Mouse (Mus musculus): ENCODE data around the gene Bgn. TPM values are rescaled to one million over a fixed set of nuclear protein-coding genes. Genes with fewer than 3 reads are reported as not detected.

The Bgn gene
- polyA plus RNA-seq, 1 experiment, result 14.2 TPM

- Histone ChIP-seq H3K4me3 (replicated peaks; ENCODE audit: insufficient read depth, low read depth, low read length) (no peak overlapping the region), H3K27ac (ENCODE audit: insufficient read depth, low read length) (no peak overlapping the region), H3K27me3 (ENCODE audit: control insufficient read depth, insufficient read depth, low read length) (no peaks in the 10 kb centered on the region), H3K4me1 (ENCODE audit: control insufficient read depth, insufficient read depth, low read length) (no peaks in the 10 kb centered on the region)
- no peak for DNase-seq
- TF ChIP-seq POLR2A (IDR thresholded peaks at IDR 0.05; ENCODE audit: borderline replicate concordance, insufficient read depth, low read length) (no peak), CTCF (IDR thresholded peaks at IDR 0.05; ENCODE audit: borderline replicate concordance, insufficient read depth, low read depth, low read length) (no peak)
- WGBS, result 54% methylated on average over 2 of the region's 2 CpGs
Measured at GRCm38 (mm10) chrX:73477500-73477899, 5.9 kb upstream of the Bgn start.

- Histone ChIP-seq H3K27ac (ENCODE audit: insufficient read depth, low read length) (no peak overlapping the region), H3K27me3 (ENCODE audit: control insufficient read depth, insufficient read depth, low read length) (no peaks in the 10 kb centered on the region), H3K4me1 (ENCODE audit: control insufficient read depth, insufficient read depth, low read length) (no peaks in the 10 kb centered on the region), H3K4me3 (replicated peaks; ENCODE audit: insufficient read depth, low read depth, low read length) (no peak overlapping the region)
- TF ChIP-seq POLR2A (IDR thresholded peaks at IDR 0.05; ENCODE audit: borderline replicate concordance, insufficient read depth, low read length) (no peak), CTCF (IDR thresholded peaks at IDR 0.05; ENCODE audit: borderline replicate concordance, insufficient read depth, low read depth, low read length) (no peak)
- no peak for DNase-seq
Measured at GRCm38 (mm10) chrX:73479656-73480055, 3.7 kb upstream of the Bgn start.

- TF ChIP-seq CTCF (IDR thresholded peaks at IDR 0.05; ENCODE audit: borderline replicate concordance, insufficient read depth, low read depth, low read length) (no peak), POLR2A (IDR thresholded peaks at IDR 0.05; ENCODE audit: borderline replicate concordance, insufficient read depth, low read length) (no peak)
- Histone ChIP-seq H3K4me3 (replicated peaks; ENCODE audit: insufficient read depth, low read depth, low read length) (no peak overlapping the region), H3K27ac (ENCODE audit: insufficient read depth, low read length) (no peak overlapping the region), H3K4me1 (ENCODE audit: control insufficient read depth, insufficient read depth, low read length) (no peaks in the 10 kb centered on the region), H3K27me3 (ENCODE audit: control insufficient read depth, insufficient read depth, low read length) (no peaks in the 10 kb centered on the region)
- WGBS, result 71% methylated on average over 2 of the region's 2 CpGs
- no peak for DNase-seq
Measured at GRCm38 (mm10) chrX:73480334-73480733, 3.1 kb upstream of the Bgn start.

GRCm38 (mm10) chrX:73482643-73483483 is 539 bp upstream of the Bgn start:
- 51% methylated on average over 4 of the region's 4 CpGs for WGBS
- Histone ChIP-seq H3K4me1 (ENCODE audit: control insufficient read depth, insufficient read depth, low read length) (no peaks in the 10 kb centered on the region), H3K4me3 (replicated peaks; ENCODE audit: insufficient read depth, low read depth, low read length) (no peak overlapping the region), H3K27me3 (ENCODE audit: control insufficient read depth, insufficient read depth, low read length) (no peaks in the 10 kb centered on the region), H3K27ac (ENCODE audit: insufficient read depth, low read length) (no peak overlapping the region)
- DNase-seq, result no peak
- no peak for TF ChIP-seq POLR2A (IDR thresholded peaks at IDR 0.05; ENCODE audit: borderline replicate concordance, insufficient read depth, low read length)
- TF ChIP-seq CTCF (IDR thresholded peaks at IDR 0.05; ENCODE audit: borderline replicate concordance, insufficient read depth, low read depth, low read length), result no peak

GRCm38 (mm10) chrX:73484076-73484475 is 674 bp downstream of the Bgn start:
- no peak for TF ChIP-seq CTCF (IDR thresholded peaks at IDR 0.05; ENCODE audit: borderline replicate concordance, insufficient read depth, low read depth, low read length)
- TF ChIP-seq POLR2A (IDR thresholded peaks at IDR 0.05; ENCODE audit: borderline replicate concordance, insufficient read depth, low read length), result no peak
- Histone ChIP-seq H3K27ac (ENCODE audit: insufficient read depth, low read length) (no peak overlapping the region), H3K4me1 (ENCODE audit: control insufficient read depth, insufficient read depth, low read length) (no peaks in the 10 kb centered on the region), H3K4me3 (replicated peaks; ENCODE audit: insufficient read depth, low read depth, low read length) (no peak overlapping the region), H3K27me3 (ENCODE audit: control insufficient read depth, insufficient read depth, low read length) (no peaks in the 10 kb centered on the region)
- 73% methylated on average over 1 of the region's 1 CpGs for WGBS
- no peak for DNase-seq

GRCm38 (mm10) chrX:73484870-73485269 is 1.5 kb downstream of the Bgn start:
- Histone ChIP-seq H3K4me1 (ENCODE audit: control insufficient read depth, insufficient read depth, low read length) (no peaks in the 10 kb centered on the region), H3K27ac (ENCODE audit: insufficient read depth, low read length) (no peak overlapping the region), H3K4me3 (replicated peaks; ENCODE audit: insufficient read depth, low read depth, low read length) (no peak overlapping the region), H3K27me3 (ENCODE audit: control insufficient read depth, insufficient read depth, low read length) (no peaks in the 10 kb centered on the region)
- WGBS, result 89% methylated on average over 4 of the region's 4 CpGs
- TF ChIP-seq CTCF (IDR thresholded peaks at IDR 0.05; ENCODE audit: borderline replicate concordance, insufficient read depth, low read depth, low read length) (no peak), POLR2A (IDR thresholded peaks at IDR 0.05; ENCODE audit: borderline replicate concordance, insufficient read depth, low read length) (no peak)
- DNase-seq, result no peak

- no peak for TF ChIP-seq POLR2A (IDR thresholded peaks at IDR 0.05; ENCODE audit: borderline replicate concordance, insufficient read depth, low read length)
- no peak for TF ChIP-seq CTCF (IDR thresholded peaks at IDR 0.05; ENCODE audit: borderline replicate concordance, insufficient read depth, low read depth, low read length)
- DNase-seq, result no peak
- Histone ChIP-seq H3K27ac (ENCODE audit: insufficient read depth, low read length) (no peak overlapping the region), H3K4me1 (ENCODE audit: control insufficient read depth, insufficient read depth, low read length) (no peaks in the 10 kb centered on the region), H3K27me3 (ENCODE audit: control insufficient read depth, insufficient read depth, low read length) (no peaks in the 10 kb centered on the region), H3K4me3 (replicated peaks; ENCODE audit: insufficient read depth, low read depth, low read length) (no peak overlapping the region)
- WGBS, result 31% methylated on average over 5 of the region's 5 CpGs
Measured at GRCm38 (mm10) chrX:73486920-73487319, 3.5 kb downstream of the Bgn start.

- no peak overlapping the region for H3K27ac ChIP-seq (ENCODE audit: insufficient read depth, low read length)
- WGBS, result 78% methylated on average over 4 of the region's 4 CpGs
- no peak overlapping the region for H3K4me3 ChIP-seq (replicated peaks; ENCODE audit: insufficient read depth, low read depth, low read length)
- TF ChIP-seq POLR2A (IDR thresholded peaks at IDR 0.05; ENCODE audit: borderline replicate concordance, insufficient read depth, low read length) (no peak), CTCF (IDR thresholded peaks at IDR 0.05; ENCODE audit: borderline replicate concordance, insufficient read depth, low read depth, low read length) (no peak)
- no peaks in the 10 kb centered on the region for H3K27me3 ChIP-seq (ENCODE audit: control insufficient read depth, insufficient read depth, low read length)
- no peak for DNase-seq
- no peaks in the 10 kb centered on the region for H3K4me1 ChIP-seq (ENCODE audit: control insufficient read depth, insufficient read depth, low read length)
Measured at GRCm38 (mm10) chrX:73490186-73490585, 6.8 kb downstream of the Bgn start.

All from cerebellum, adult 2 months (tissue).